Mouse (Mus musculus): ENCODE data around the gene Pik3c2g. TPM values are rescaled to one million over a fixed set of nuclear protein-coding genes. Genes with fewer than 3 reads are reported as not detected.

The Pik3c2g gene
- total RNA-seq (2021), result not detected
- long read RNA-seq, experiment 1, result 0 reads
- long read RNA-seq, experiment 2, result 0 reads

- DNase-seq, result no peak
These were observed at the start of gene Pik3c2g for GRCm38 (mm10) chr6:139586892-139587291. TSS of gene Pik3c2g (plus strand) at chr6:139587221.

- DNase-seq, result no peak
These were observed 48.6 kb upstream of the Pik3c2g start for GRCm38 (mm10) chr6:139538469-139538868.

- DNase-seq, result no peak
These were observed 31.4 kb upstream of the Pik3c2g start for GRCm38 (mm10) chr6:139555537-139556179.

GRCm38 (mm10) chr6:139569211-139569610 lies 17.8 kb upstream of the Pik3c2g start:
- no peak for DNase-seq

GRCm38 (mm10) chr6:139575854-139576253 lies 11.2 kb upstream of the Pik3c2g start:
- no peak for DNase-seq

GRCm38 (mm10) chr6:139576261-139577014 lies 10.6 kb upstream of the Pik3c2g start:
- DNase-seq, result no peak

- DNase-seq, result no peak
These were observed 9.8 kb upstream of the Pik3c2g start for GRCm38 (mm10) chr6:139577026-139577861.

- DNase-seq, result no peak
These were observed 457 bp downstream of the Pik3c2g start for GRCm38 (mm10) chr6:139587478-139587877.

GRCm38 (mm10) chr6:139588409-139588808 lies 1.4 kb downstream of the Pik3c2g start:
- DNase-seq, result no peak

- no peak for DNase-seq
These were observed 2.3 kb downstream of the Pik3c2g start for GRCm38 (mm10) chr6:139589291-139589690.

- DNase-seq, result no peak
These were observed 2.8 kb downstream of the Pik3c2g start for GRCm38 (mm10) chr6:139589854-139590253.

- DNase-seq, result no peak
These were observed 5.1 kb downstream of the Pik3c2g start for GRCm38 (mm10) chr6:139592081-139592480.

- no peak for DNase-seq
These were observed 9.4 kb downstream of the Pik3c2g start for GRCm38 (mm10) chr6:139596433-139596832.

GRCm38 (mm10) chr6:139599216-139599615 lies 12.2 kb downstream of the Pik3c2g start:
- DNase-seq, result no peak

GRCm38 (mm10) chr6:139618774-139619173 lies 31.8 kb downstream of the Pik3c2g start:
- no peak for DNase-seq

GRCm38 (mm10) chr6:139624756-139625155 lies 37.7 kb downstream of the Pik3c2g start:
- DNase-seq, result peak; percentile 6

- no peak for DNase-seq
These were observed 47.5 kb downstream of the Pik3c2g start for GRCm38 (mm10) chr6:139634561-139634960.

GRCm38 (mm10) chr6:139655399-139655798 lies 68.4 kb downstream of the Pik3c2g start:
- DNase-seq, result no peak

- no peak for DNase-seq
These were observed 75.4 kb downstream of the Pik3c2g start for GRCm38 (mm10) chr6:139662462-139662861.

GRCm38 (mm10) chr6:139718416-139718984 lies 131.5 kb downstream of the Pik3c2g start:
- no peak for DNase-seq

- DNase-seq, result no peak
These were observed 132.7 kb downstream of the Pik3c2g start for GRCm38 (mm10) chr6:139719639-139720221.
